Mouse (Mus musculus) erythroblast, adult 5-6 weeks (primary cell): ENCODE results near the gene Wfdc15b. TPM values are rescaled to one million over a fixed set of nuclear protein-coding genes. Genes with fewer than 3 reads are reported as not detected.

Source experiments
- ATAC-seq: replicated peaks from 2 replicates; pipeline ENCODE4 v1.8.0; 2016; ENCODE audit warnings: moderate number of reproducible peaks, mild to moderate bottlenecking, moderate TSS enrichment, inconsistent platforms; ENCODE audit not compliant: poor library complexity, low FRiP score, severe bottlenecking
- total RNA-seq, 2 experiments: library from RNA; stranded (forward) in 1 of 2; stranded (reverse) in 1 of 2; fragments of 150-400 nt in 1 of 2; fragments of 200-764, 138-1000 nt in 1 of 2; gene quantifications; 2 replicates each; pipeline versions ENCODE4 v1.2.3 to v1.2.4; 2015 to 2017; ENCODE audit warnings: low replicate concordance in 2 of 2

Gene Wfdc15b
- total RNA-seq, 2 experiments from 2014 or later, result not detected

DNA sequence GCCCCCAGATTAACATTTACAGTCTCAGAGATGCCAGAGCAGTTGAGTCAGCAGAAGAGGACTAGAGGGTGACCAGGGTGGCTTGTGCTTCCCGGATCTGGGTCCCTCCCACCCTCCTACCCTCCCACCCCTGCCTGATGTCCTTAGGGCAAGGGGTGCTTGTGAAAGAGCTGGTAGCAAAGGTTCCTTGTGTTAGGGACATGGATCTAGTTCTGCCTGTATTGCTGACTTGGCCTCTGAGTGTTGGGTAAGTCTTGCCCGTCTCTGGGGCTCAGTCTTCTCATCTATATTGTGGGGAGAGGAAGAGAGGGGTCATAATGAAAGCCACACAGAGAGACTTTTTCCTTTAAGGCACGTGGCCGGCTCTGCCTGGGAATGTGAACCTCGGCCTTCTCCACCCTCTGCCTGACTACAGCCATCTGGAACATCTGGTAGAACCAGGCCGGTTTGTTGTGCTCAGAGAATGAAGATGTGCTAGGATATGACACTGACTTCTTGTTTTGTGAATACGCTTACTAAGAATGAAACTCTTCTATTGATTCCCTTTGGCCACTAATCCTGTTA, 38.7 kb downstream of the Wfdc15b start, which contains the start of gene Wfdc5:
Wfdc5 (minus strand) TSS at position 51 of the 564 bp plus-strand sequence.
- ATAC-seq, result no peak

DNA sequence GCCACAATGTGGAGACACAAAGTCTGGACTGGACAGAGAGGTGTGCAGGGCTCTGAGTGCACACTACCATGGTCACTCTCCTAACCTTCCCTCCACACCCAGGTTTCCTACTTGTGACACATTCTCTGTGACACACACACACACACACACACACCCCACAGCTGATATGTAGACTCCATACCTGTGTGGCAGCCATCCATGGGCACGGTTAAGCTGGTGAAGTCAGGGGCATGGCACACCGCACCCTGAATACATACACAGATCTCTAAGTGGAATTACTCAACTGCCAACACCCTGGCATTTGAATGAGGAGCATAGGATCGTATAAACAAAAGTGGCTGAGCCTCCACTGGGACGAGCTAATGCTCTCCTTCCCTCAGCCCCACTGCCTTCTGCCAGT, 40.7 kb downstream of the Wfdc15b start:
- ATAC-seq, result no peak

DNA sequence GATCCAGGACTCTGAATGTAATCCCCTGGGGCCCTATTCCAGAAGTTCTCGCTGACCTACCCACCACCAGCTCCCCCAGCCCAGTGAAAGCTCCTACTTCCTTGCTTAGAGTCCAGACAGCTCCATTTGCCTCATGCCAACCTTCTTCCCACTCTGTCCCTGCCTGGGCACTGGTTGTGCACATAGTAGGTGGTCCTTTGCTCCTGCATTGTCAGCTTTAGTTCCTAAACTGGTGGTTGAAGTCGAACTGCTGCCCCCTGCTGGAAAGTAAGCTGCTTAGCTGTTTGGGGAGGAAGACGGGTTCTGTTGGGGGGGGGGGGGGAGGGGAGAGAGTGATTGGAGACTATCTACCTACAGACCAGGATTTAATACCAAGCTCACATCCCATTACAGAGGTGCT, 41.3 kb downstream of the Wfdc15b start:
- ATAC-seq, result no peak

DNA sequence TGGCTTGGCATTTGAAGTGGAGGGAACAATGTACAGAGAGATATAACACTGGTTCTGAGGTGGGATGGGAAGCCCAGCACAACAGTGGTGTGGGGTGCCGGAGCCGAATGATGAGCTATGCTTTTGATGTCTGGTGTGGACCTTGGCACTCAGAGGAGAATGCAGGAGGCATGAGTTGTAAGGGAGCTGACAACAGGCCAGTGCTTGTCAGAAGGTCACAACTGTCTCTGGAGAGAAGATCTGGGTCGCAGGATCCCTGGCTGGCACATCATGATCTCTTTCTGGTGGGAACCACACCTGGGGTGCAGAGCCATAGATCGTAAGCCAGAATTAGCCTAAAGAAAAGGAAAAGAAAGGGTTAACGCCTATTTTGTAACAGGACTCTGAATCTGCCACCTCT, 43.6 kb downstream of the Wfdc15b start:
- ATAC-seq, result no peak

DNA sequence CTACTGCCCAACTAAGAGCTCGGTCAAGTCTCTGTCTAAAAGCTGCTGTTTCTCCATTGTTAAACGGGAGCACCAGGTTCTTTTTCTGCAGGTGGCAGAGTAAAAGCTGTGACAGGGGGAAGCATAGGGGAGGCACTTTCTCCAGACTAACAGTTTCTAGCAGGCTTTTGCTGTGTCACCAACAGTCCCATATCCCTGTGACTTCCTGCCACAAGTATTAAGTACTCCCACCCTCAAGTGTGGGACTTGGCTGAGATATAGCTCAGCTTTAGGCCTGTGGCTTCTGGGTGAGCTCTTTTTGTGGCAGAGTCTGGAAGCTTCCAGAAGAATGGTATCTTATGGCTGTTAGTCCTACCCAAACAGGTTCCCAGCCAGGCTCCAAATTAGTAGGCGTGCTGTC, 45.6 kb downstream of the Wfdc15b start:
- ATAC-seq, result no peak

DNA sequence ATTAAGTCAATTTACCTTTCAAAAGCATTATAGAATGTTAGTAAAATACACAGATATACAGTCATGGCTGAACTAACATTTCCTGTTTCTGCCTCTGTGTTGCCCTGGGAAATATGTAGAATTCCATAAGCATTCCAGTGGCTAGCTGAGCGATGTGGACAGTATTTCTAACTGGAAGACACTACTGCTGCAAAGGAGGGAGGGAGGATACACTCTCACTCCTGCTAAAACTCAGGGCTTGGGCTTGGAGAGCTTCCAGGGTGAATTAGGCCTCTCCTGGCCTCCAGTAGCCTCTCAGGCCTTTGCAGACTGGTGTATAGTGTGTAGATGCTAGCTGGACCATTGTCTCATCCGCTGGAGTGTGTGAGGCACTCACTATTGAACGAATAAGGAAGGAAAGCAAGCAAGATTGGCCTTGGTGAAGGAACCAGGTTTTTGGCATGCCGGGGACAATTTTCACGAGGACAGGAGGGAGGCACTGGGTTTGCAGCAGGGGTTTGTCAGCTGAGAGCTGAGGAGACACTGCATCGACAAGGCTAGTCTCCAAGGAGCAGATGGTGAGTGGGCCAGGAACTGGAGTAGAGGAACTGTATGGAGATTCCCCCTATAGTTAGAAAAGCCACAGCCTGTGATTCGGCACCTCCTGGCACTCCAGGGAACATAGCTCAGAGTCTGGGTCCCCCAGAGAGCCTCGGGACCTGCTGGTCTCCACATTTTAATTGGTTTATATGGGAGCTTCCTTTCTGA, 46.6 kb downstream of the Wfdc15b start:
- ATAC-seq, result no peak

DNA sequence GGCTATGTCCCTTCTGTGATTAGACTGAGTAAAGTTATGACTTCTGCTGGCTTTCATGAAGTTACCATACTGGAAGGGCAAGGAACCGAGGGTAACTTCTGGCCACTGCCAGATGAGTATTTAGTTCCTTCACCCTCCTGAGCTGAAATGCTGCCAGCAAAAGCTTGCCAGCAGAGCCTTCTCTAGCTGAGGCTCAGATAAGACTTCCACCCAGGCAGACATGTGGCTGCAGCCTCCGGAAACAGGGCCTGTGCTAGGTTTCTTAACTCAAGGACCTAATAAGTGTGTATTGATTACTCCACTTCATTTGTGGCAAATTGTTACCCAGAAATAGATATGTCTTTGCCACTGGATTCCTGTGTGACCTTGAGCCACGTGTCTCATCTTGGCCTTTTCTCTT, 48.1 kb downstream of the Wfdc15b start:
- no peak for ATAC-seq

DNA sequence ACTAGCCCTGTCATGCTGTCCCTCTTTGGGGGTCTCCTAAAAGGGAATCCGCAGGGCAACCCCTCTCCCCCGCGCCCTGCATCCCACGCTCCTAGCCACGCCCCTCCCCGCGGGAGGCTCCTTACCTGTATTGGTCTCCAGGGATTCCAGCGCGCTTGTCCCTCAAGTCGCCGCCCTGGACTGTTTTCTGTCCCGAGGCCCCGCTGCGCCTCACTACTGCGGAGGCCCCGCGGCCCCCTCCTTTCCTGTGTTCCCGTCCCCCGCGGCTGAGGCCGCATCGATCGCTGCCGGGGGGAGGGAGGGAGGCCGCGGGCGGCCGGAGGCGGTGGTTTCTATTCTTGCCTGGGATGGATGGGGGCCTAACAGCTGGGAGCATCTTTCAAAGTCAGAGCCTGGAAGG, 50.6 kb downstream of the Wfdc15b start, which contains the start of gene Kcns1:
Kcns1 (minus strand) TSS at position 212 of the 400 bp plus-strand sequence.
- no peak for ATAC-seq

DNA sequence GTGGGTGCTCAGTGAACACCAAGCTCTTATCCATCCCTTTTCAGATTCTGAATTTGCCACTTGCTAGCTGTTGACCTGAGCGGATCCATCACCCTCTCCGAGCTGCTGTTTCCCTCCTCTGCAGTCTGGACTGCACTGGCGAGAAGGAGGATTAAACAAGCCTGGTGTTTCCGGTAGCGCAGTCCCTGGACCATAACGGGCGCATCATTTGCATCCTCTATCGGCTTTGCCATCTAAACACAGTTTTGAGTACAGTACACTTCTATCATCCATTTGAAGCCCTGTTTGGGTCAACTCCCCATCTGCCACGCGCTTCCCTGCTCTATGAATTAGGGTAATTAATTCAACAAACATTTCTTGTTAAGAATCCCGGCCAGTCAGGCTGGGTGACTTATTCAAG, 51.1 kb downstream of the Wfdc15b start:
- ATAC-seq, result no peak

DNA sequence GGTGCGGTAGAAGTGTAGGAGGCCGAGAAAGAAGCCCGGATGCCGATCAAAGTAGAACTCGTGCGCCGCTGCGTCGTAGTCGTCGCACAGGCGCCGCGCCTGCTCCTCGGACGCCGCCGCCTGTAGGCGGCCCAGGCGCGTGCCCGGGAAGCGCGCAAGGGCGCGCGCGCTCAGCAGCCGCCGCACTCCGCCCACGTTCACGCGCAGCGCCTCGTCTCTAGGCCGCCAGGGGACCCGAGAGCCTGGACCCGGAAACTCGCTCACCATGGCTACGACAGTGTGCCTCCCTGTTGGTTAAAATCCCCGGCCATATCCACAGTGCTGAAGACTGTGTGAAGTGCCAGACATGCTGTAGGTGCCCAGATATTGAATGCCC, 52.9 kb downstream of the Wfdc15b start:
- ATAC-seq, result no peak

DNA sequence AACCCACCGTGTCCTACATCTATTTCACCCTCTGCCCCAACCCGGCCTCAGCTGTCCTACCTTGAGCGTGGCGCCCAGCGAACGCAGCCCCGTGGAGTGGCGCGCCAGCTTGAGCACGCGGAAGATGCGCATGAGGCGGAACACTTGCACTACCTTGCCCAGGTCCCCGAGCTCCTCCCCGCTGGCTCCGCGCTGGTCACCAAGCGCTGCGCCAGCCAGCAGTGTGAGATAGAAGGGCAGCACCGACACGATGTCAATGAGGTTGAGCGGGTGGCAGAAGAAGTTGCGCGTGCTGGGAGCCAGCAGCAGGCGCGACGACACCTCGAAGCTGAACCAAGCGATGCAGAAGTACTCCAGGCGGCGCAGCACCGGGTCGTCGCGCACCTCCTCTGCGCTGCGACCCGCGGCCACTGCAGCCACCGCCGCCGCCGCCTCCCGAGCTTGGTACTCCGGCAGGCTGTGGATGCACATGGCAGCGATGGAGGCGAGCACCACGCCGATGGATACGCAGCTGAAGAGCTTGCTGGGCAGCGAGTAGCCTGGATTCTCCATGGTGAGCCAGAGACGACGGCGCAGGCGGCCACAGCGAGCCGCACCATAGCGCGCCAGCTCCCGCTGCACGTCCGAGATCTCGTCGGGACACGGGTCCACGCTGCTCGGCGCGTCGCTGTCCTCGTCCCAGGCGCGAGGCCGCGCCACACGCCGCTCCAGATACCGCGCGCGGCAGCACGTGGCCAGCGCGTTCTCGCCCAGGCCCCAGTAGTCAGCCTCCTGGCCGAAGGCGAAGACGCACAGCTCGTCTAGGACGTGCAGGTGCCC, 53.5 kb downstream of the Wfdc15b start:
- no peak for ATAC-seq

DNA sequence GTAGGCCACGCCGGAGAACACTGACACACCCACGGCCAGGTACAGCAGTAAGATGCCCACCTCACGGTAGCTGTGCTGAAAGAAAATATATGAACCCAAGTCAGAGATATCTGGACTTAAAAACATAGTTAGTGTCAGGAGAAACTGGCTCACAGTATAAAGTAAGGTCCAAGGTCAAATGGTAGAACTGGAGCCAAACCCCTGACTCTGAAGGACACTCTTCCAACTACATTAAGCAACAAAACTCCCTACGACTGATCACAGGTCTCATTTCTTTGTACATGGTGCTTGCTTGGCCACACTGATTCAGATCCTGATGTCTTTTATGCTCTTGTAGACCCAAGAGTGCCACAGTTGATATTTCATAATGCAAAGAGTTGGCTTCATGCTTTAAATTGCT, 56.5 kb downstream of the Wfdc15b start:
- no peak for ATAC-seq

Other genes starting within 250 kb of the Wfdc15b start
- gene Ywhab, start 226.7 kb downstream of the Wfdc15b start, total RNA-seq (2015; ENCODE audit: low replicate concordance), result 49.3 and 49.6 TPM in 2 replicates
- 18.8 and 25.1 TPM in 2 replicates for gene Ywhab, start 226.7 kb downstream of the Wfdc15b start, total RNA-seq (2017; ENCODE audit: low replicate concordance)
- 2.3 TPM in 1 of 2 replicates, not detected in the other for gene Pabpc1l, start 196.2 kb downstream of the Wfdc15b start, total RNA-seq (2015; ENCODE audit: low replicate concordance)
- gene Pabpc1l, start 196.2 kb downstream of the Wfdc15b start, total RNA-seq (2017; ENCODE audit: low replicate concordance), result not detected in 2 replicates
- 47.9 and 74.0 TPM in 2 replicates for gene Stk4, start 151.3 kb downstream of the Wfdc15b start, total RNA-seq (2015; ENCODE audit: low replicate concordance)
- 52.4 and 55.6 TPM in 2 replicates for gene Stk4, start 151.3 kb downstream of the Wfdc15b start, total RNA-seq (2017; ENCODE audit: low replicate concordance)
- gene Tomm34, start 150.5 kb downstream of the Wfdc15b start, total RNA-seq (2015; ENCODE audit: low replicate concordance), result 11.5 and 16.7 TPM in 2 replicates
- 9.8 and 17.5 TPM in 2 replicates for gene Tomm34, start 150.5 kb downstream of the Wfdc15b start, total RNA-seq (2017; ENCODE audit: low replicate concordance)
- not detected in 2 replicates for gene Kcns1, start 50.5 kb downstream of the Wfdc15b start, total RNA-seq (2015; ENCODE audit: low replicate concordance)
- not detected in 2 replicates for gene Kcns1, start 50.5 kb downstream of the Wfdc15b start, total RNA-seq (2017; ENCODE audit: low replicate concordance)
- not detected in 2 replicates for gene Wfdc5, start 38.9 kb downstream of the Wfdc15b start, total RNA-seq (2015; ENCODE audit: low replicate concordance)
- not detected in 2 replicates for gene Wfdc5, start 38.9 kb downstream of the Wfdc15b start, total RNA-seq (2017; ENCODE audit: low replicate concordance)
- not detected in 2 replicates for gene Wfdc12, start 31.1 kb downstream of the Wfdc15b start, total RNA-seq (2015; ENCODE audit: low replicate concordance)
- gene Wfdc12, start 31.1 kb downstream of the Wfdc15b start, total RNA-seq (2017; ENCODE audit: low replicate concordance), result not detected in 2 replicates
- not detected in 2 replicates for gene Wfdc15a, start 21.5 kb downstream of the Wfdc15b start, total RNA-seq (2015; ENCODE audit: low replicate concordance)
- gene Wfdc15a, start 21.5 kb downstream of the Wfdc15b start, total RNA-seq (2017; ENCODE audit: low replicate concordance), result not detected in 2 replicates
- not detected in 2 replicates for gene Svs2, start 16.8 kb upstream of the Wfdc15b start, total RNA-seq (2015; ENCODE audit: low replicate concordance)
- gene Svs2, start 16.8 kb upstream of the Wfdc15b start, total RNA-seq (2017; ENCODE audit: low replicate concordance), result not detected in 2 replicates
- not detected in 2 replicates for gene Svs3b, start 35.0 kb upstream of the Wfdc15b start, total RNA-seq (2015; ENCODE audit: low replicate concordance)
- not detected in 2 replicates for gene Svs3b, start 35.0 kb upstream of the Wfdc15b start, total RNA-seq (2017; ENCODE audit: low replicate concordance)
- gene Svs4, start 56.8 kb upstream of the Wfdc15b start, total RNA-seq (2015; ENCODE audit: low replicate concordance), result not detected in 2 replicates
- gene Svs4, start 56.8 kb upstream of the Wfdc15b start, total RNA-seq (2017; ENCODE audit: low replicate concordance), result not detected in 2 replicates
- not detected in 2 replicates for gene Svs3a, start 67.6 kb upstream of the Wfdc15b start, total RNA-seq (2015; ENCODE audit: low replicate concordance)
- not detected in 2 replicates for gene Svs3a, start 67.6 kb upstream of the Wfdc15b start, total RNA-seq (2017; ENCODE audit: low replicate concordance)
- not detected in 2 replicates for gene Svs6, start 95.1 kb upstream of the Wfdc15b start, total RNA-seq (2015; ENCODE audit: low replicate concordance)
- not detected in 2 replicates for gene Svs6, start 95.1 kb upstream of the Wfdc15b start, total RNA-seq (2017; ENCODE audit: low replicate concordance)
- not detected in 2 replicates for gene Svs5, start 111.1 kb upstream of the Wfdc15b start, total RNA-seq (2015; ENCODE audit: low replicate concordance)
- not detected in 2 replicates for gene Svs5, start 111.1 kb upstream of the Wfdc15b start, total RNA-seq (2017; ENCODE audit: low replicate concordance)
- gene Slpi, start 167.4 kb upstream of the Wfdc15b start, total RNA-seq (2015; ENCODE audit: low replicate concordance), result 78.0 and 99.7 TPM in 2 replicates
- 6.9 and 12.7 TPM in 2 replicates for gene Slpi, start 167.4 kb upstream of the Wfdc15b start, total RNA-seq (2017; ENCODE audit: low replicate concordance)
- gene Rbpjl, start 181.5 kb upstream of the Wfdc15b start, total RNA-seq (2015; ENCODE audit: low replicate concordance), result not detected in 2 replicates
- gene Rbpjl, start 181.5 kb upstream of the Wfdc15b start, total RNA-seq (2017; ENCODE audit: low replicate concordance), result not detected in 2 replicates
- gene Matn4, start 183.5 kb upstream of the Wfdc15b start, total RNA-seq (2015; ENCODE audit: low replicate concordance), result not detected in 2 replicates
- gene Matn4, start 183.5 kb upstream of the Wfdc15b start, total RNA-seq (2017; ENCODE audit: low replicate concordance), result not detected in 2 replicates
- 0.38 and 0.42 TPM in 2 replicates for gene Sdc4, start 222.2 kb upstream of the Wfdc15b start, total RNA-seq (2015; ENCODE audit: low replicate concordance)
- gene Sdc4, start 222.2 kb upstream of the Wfdc15b start, total RNA-seq (2017; ENCODE audit: low replicate concordance), result 0.09 and 0.98 TPM in 2 replicates
- 7.1 and 9.8 TPM in 2 replicates for gene Sys1, start 235.3 kb upstream of the Wfdc15b start, total RNA-seq (2015; ENCODE audit: low replicate concordance)
- gene Sys1, start 235.3 kb upstream of the Wfdc15b start, total RNA-seq (2017; ENCODE audit: low replicate concordance), result 3.7 and 17.0 TPM in 2 replicates
- gene Gm20458, start 239.3 kb upstream of the Wfdc15b start, total RNA-seq (2015; ENCODE audit: low replicate concordance), result not detected in 2 replicates
- gene Gm20458, start 239.3 kb upstream of the Wfdc15b start, total RNA-seq (2017; ENCODE audit: low replicate concordance), result not detected in 2 replicates